Mouse (Mus musculus) adrenal gland, postnatal 36 days (tissue): Measurements from ENCODE around the gene Cbr1. TPM values are rescaled to one million over a fixed set of nuclear protein-coding genes. Genes with fewer than 3 reads are reported as not detected.
"Not testable (repeated sequence)": the region's sequence is repeated elsewhere in the genome, so short reads cannot be mapped to it uniquely, and the experiment has no call there.

Experiments
- DNase-seq, 2 experiments: peaks; one replicate each; pipeline ENCODE4 v3.0.0; 2021; ENCODE audit warnings: mixed read lengths in 1 of 2
- total RNA-seq, 2 experiments: library from RNA; stranded (reverse); gene quantifications; 2 replicates each; pipeline ENCODE4 v1.2.3; 2021

The Cbr1 gene
- total RNA-seq, 2 experiments from 2014 or later = 63.7 to 116 TPM

GRCm38 (mm10) chr16:93597551-93597950 lies 8.1 kb upstream of the Cbr1 start:
- peak; percentile 41 to 48 for DNase-seq

- no peak for DNase-seq
Observed at GRCm38 (mm10) chr16:93599461-93599860, 6.2 kb upstream of the Cbr1 start.

GRCm38 (mm10) chr16:93603439-93604212 lies 2.0 kb upstream of the Cbr1 start, which contains the start of gene Setd4:
Gene Setd4 (minus strand): TSS chr16:93604063.
- peak; percentile 97 for DNase-seq

GRCm38 (mm10) chr16:93604481-93604969 lies 1.1 kb upstream of the Cbr1 start:
- DNase-seq = no peak

- DNase-seq = no peak
Observed at GRCm38 (mm10) chr16:93606146-93606545, 493 bp downstream of the Cbr1 start.

- peak; percentile 89 to 91 for DNase-seq
Observed at GRCm38 (mm10) chr16:93607669-93608101, 2.0 kb downstream of the Cbr1 start.

- no peak for DNase-seq
Observed at GRCm38 (mm10) chr16:93608731-93609130, 3.1 kb downstream of the Cbr1 start.

- DNase-seq = no peak
Observed at GRCm38 (mm10) chr16:93609796-93610195, 4.1 kb downstream of the Cbr1 start.

GRCm38 (mm10) chr16:93610961-93611360 lies 5.3 kb downstream of the Cbr1 start:
- no peak for DNase-seq

- DNase-seq = peak; percentile 78 to 83
Observed at GRCm38 (mm10) chr16:93615118-93615870, 9.6 kb downstream of the Cbr1 start.

GRCm38 (mm10) chr16:93623759-93624158 lies 18.1 kb downstream of the Cbr1 start:
- DNase-seq = not testable (repeated sequence)

GRCm38 (mm10) chr16:93624671-93625070 lies 19.0 kb downstream of the Cbr1 start:
- DNase-seq = no peak

- DNase-seq = peak; percentile 31 to 57
Observed at GRCm38 (mm10) chr16:93626745-93627144, 21.1 kb downstream of the Cbr1 start.

GRCm38 (mm10) chr16:93627761-93628400 lies 22.2 kb downstream of the Cbr1 start, which contains the start of gene Gm5678:
Gene Gm5678 (plus strand): TSS chr16:93628097.
- no peak for DNase-seq

GRCm38 (mm10) chr16:93644006-93644405 lies 38.4 kb downstream of the Cbr1 start:
- peak; percentile 6 for DNase-seq

- DNase-seq = no peak
Observed at GRCm38 (mm10) chr16:93648441-93649183, 43.0 kb downstream of the Cbr1 start.

Other genes with a start within 250 kb of the Cbr1 start
- 1 to 10 TPM; 2.7 to 6.2 TPM for gene Setd4, start 1.8 kb upstream of the Cbr1 start, total RNA-seq
- gene Gm5678, start 22.2 kb downstream of the Cbr1 start, total RNA-seq = 1 to 10 TPM; 4.1 to 5.6 TPM
- gene Cbr3, start 77.4 kb downstream of the Cbr1 start, total RNA-seq = 1 to 10 TPM; 6.3 to 9.5 TPM
- gene Dop1b, start 106.1 kb downstream of the Cbr1 start, total RNA-seq = 10 to 100 TPM; 16.4 to 16.7 TPM
- 10 to 100 TPM; 28.9 to 44.8 TPM for gene Morc3, start 226.3 kb downstream of the Cbr1 start, total RNA-seq